In genomic region chrX:46328707-46329106, GRCm38 (mm10) we compare ENCODE assay signal across 20 mouse cellular contexts. TPM values are rescaled to one million over a fixed set of nuclear protein-coding genes. Genes with fewer than 3 reads are reported as not detected.
DNase-seq lines count a peak whose midpoint lies in the region; TF ChIP-seq lines count a peak whose summit lies in the region.
"Had no signal": no experiment of that assay in that cellular context is flagged by ENCODE, and none has a peak within 500 bp of the region (broad histone marks: within the 10 kb centered on the region; RNA-seq: fewer than 3 reads in every experiment).

Actrt1 (plus strand) TSS chrX:46329007.

- H3K27me3 ChIP-seq in testis, adult 2 months (ENCODE audit: control insufficient read depth, insufficient read depth, low read length) = no peaks in the 10 kb centered on the region
- H3K27me3 ChIP-seq: CH12.LX had no signal

- no peak for DNase-seq in testis, postnatal 14 days (ENCODE audit: low spot score)
- DNase-seq: adrenal gland, adult 2 months; adrenal gland, adult 8-10 months; adrenal gland, postnatal 10 days; adrenal gland, postnatal 14 days; adrenal gland, postnatal 25 days; adrenal gland, postnatal 36 days; B cell, adult 2 months; cerebellum, adult 11 months; cerebellum, adult 11-12 months; cerebellum, adult 18-20 months; cerebellum, adult 2 months had no signal

- TF ChIP-seq CTCF in testis, adult 2 months (IDR thresholded peaks at IDR 0.05; ENCODE audit: control insufficient read depth, insufficient read depth, insufficient replicate concordance, low read depth, low read length) = no peak

- no peaks in the 10 kb centered on the region for H3K4me1 ChIP-seq in testis, adult 2 months (ENCODE audit: control insufficient read depth, insufficient read depth, low read length)

- peak within 1 kb of the TSS; percentile 58; the same call in 1 of the 2 replicates for H3K27ac ChIP-seq in testis, adult 2 months (ENCODE audit: control insufficient read depth, insufficient read depth, low read depth, low read length)

- no peak for TF ChIP-seq POLR2A in testis, adult 2 months (IDR thresholded peaks at IDR 0.05; ENCODE audit: control insufficient read depth, low read depth, low read length)

- peak within 1 kb of the TSS; percentile 74 for H3K4me3 ChIP-seq in testis, adult 2 months (ENCODE audit: control insufficient read depth, low read depth, low read length)

- no peaks in the 10 kb centered on the region for H3K36me3 ChIP-seq in testis, adult 2 months (ENCODE audit: control insufficient read depth, insufficient read depth, low read length)
- H3K36me3 ChIP-seq: G1E had no signal

RNA-seq across cellular contexts. Expression of gene Actrt1, which starts in this region (rescaled TPM):
- polyA plus RNA-seq in testis, adult 2 months (2012; rRNA removed) = 14.3 and 19.4 TPM in 2 replicates
- polyA plus RNA-seq: activated CD4-positive, CD25-positive, alpha-beta regulatory T cell, adult 4 months; adrenal gland, adult 2 months; brain, embryonic 14.5 days; C2C12; CD4-positive, CD25-positive, alpha-beta regulatory T cell, adult 4 months; cerebellum, adult 2 months; G1E; Patski had no signal
